Mouse (Mus musculus) embryonic facial prominence, embryonic 15.5 days (tissue): ENCODE measurements around the gene Cabp1. TPM values are rescaled to one million over a fixed set of nuclear protein-coding genes. Genes with fewer than 3 reads are reported as not detected.

ENCODE experiments used
- ATAC-seq: fragments of 200-750 bp; cut with Nextera tagmentation; 2 replicates; pipeline ENCODE4 v1.8.0; 2017; ENCODE audit warnings: low read depth, moderate TSS enrichment; ENCODE audit not compliant: insufficient number of reproducible peaks, low FRiP score, low TSS enrichment
- H3K27ac ChIP-seq: fragments of 300-500 bp; sonication (generic); replicated peaks from 2 replicates; pipeline ENCODE4 v1.5.1; 2015; ENCODE audit warnings: mild to moderate bottlenecking, inconsistent platforms
- H3K27me3 ChIP-seq: fragments of 300-500 bp; sonication (generic); 2 replicates; pipeline ENCODE4 v1.6.1; 2015; ENCODE audit warnings: inconsistent platforms
- H3K36me3 ChIP-seq: fragments of 300-500 bp; sonication (generic); 2 replicates; pipeline ENCODE4 v1.6.1; 2015; ENCODE audit warnings: mild to moderate bottlenecking, inconsistent platforms
- H3K4me1 ChIP-seq: fragments of 300-500 bp; sonication (generic); 2 replicates; pipeline ENCODE4 v1.6.1; 2015; ENCODE audit warnings: inconsistent platforms
- H3K4me2 ChIP-seq: fragments of 300-500 bp; sonication (generic); replicated peaks from 2 replicates; pipeline ENCODE4 v1.6.1; 2015; ENCODE audit warnings: mild to moderate bottlenecking, inconsistent platforms
- H3K4me3 ChIP-seq: fragments of 300-500 bp; sonication (generic); replicated peaks from 2 replicates; pipeline ENCODE4 v1.5.1; 2015; ENCODE audit warnings: mild to moderate bottlenecking, inconsistent platforms
- H3K9ac ChIP-seq: fragments of 300-500 bp; sonication (generic); 2 replicates; pipeline ENCODE4 v1.6.1; 2015; ENCODE audit warnings: inconsistent platforms
- H3K9me3 ChIP-seq: fragments of 300-500 bp; sonication (generic); replicated peaks from 2 replicates; pipeline ENCODE4 v1.6.1; 2016; ENCODE audit warnings: inconsistent platforms
- WGBS: fragments of 180-500 bp; shearing (Covaris S2); methylation state at CpG from one replicate; pipeline ENCODE4 v1.1.7; 2015; 5-methylcytosine and 5-hydroxymethylcytosine counted together
- polyA plus RNA-seq: library from polyadenylated mRNA; unstranded; fragments of >200 nt; fragmentation: Nextera tagmentation; extraction: Ambion mirVana; gene quantifications from 2 replicates; pipeline ENCODE4 v1.2.1, GENCODE M21; 2015

Cabp1 gene
- 2.6 and 3.0 TPM in 2 replicates for polyA plus RNA-seq

GRCm38 (mm10) chr5:115193669-115194625 lies at the start of gene Cabp1:
Gene Cabp1, minus strand, starts transcription at chr5:115194381.
- peaks cover 58% of the 10 kb centered on the region for H3K27me3 ChIP-seq
- WGBS = under 1% methylated on average over 81 of the region's 116 CpGs

GRCm38 (mm10) chr5:115240191-115240590 lies 46.0 kb upstream of the Cabp1 start:
- ATAC-seq = no peak
- Histone ChIP-seq H3K4me3 (no peak overlapping the region), H3K27me3 (no peaks in the 10 kb centered on the region), H3K9me3 (no peaks in the 10 kb centered on the region), H3K36me3 (peaks cover 57% of the 10 kb centered on the region), H3K4me1 (peaks cover 19% of the 10 kb centered on the region), H3K4me2 (no peak overlapping the region), H3K27ac (no peak overlapping the region), H3K9ac (no peak overlapping the region)
- WGBS = 78% methylated on average over 11 of the region's 11 CpGs

More at GRCm38 (mm10) chr5:115193669-115194625, at the start of gene Cabp1:
- ATAC-seq = peak; percentile 30; the same call in 1 of the 2 replicates
- Histone ChIP-seq H3K9ac (no peak within 1 kb of the TSS; the same call in 1 of the 2 replicates), H3K36me3 (no peaks in the 10 kb centered on the region), H3K27ac (no peak within 1 kb of the TSS), H3K4me2 (peak within 1 kb of the TSS; percentile 100), H3K9me3 (no peaks in the 10 kb centered on the region), H3K4me1 (peaks cover 28% of the 10 kb centered on the region), H3K4me3 (peak within 1 kb of the TSS; percentile 55)

- WGBS = 5% methylated on average over 11 of the region's 11 CpGs
- Histone ChIP-seq H3K9me3 (no peaks in the 10 kb centered on the region), H3K4me2 (peak overlapping the region; percentile 70), H3K9ac (0 out of 2 replicates have a peak overlapping the region, but pooled peaks have one; percentile 71), H3K36me3 (peaks cover 43% of the 10 kb centered on the region), H3K4me3 (peak overlapping the region; percentile 88), H3K27me3 (no peaks in the 10 kb centered on the region), H3K4me1 (peaks cover 22% of the 10 kb centered on the region), H3K27ac (no peak overlapping the region)
- no peak for ATAC-seq
Observed at GRCm38 (mm10) chr5:115238729-115239195, 44.6 kb upstream of the Cabp1 start.

- H3K27ac ChIP-seq = peak overlapping the region; percentile 65
Observed at GRCm38 (mm10) chr5:115237803-115238728, 43.9 kb upstream of the Cabp1 start.

GRCm38 (mm10) chr5:115235786-115236263 lies 41.6 kb upstream of the Cabp1 start, which contains the start of gene Pop5:
Gene Pop5, plus strand, starts transcription at chr5:115235836.
- Histone ChIP-seq H3K27ac (peak within 1 kb of the TSS; percentile 40), H3K4me3 (peak within 1 kb of the TSS; percentile 59), H3K9me3 (no peaks in the 10 kb centered on the region), H3K4me2 (peak within 1 kb of the TSS; percentile 91), H3K36me3 (peaks cover 13% of the 10 kb centered on the region), H3K27me3 (no peaks in the 10 kb centered on the region), H3K9ac (peak within 1 kb of the TSS; percentile 37), H3K4me1 (peaks cover 28% of the 10 kb centered on the region)
- under 1% methylated on average over 21 of the region's 21 CpGs for WGBS
- ATAC-seq = peak; percentile 69; the same call in 1 of the 2 replicates

More at GRCm38 (mm10) chr5:115237803-115238728, 43.9 kb upstream of the Cabp1 start:
- Histone ChIP-seq H3K4me3 (peak overlapping the region; percentile 88), H3K9me3 (no peaks in the 10 kb centered on the region), H3K4me2 (peak overlapping the region; percentile 70), H3K4me1 (peaks cover 22% of the 10 kb centered on the region), H3K9ac (peak overlapping the region; percentile 71), H3K36me3 (peaks cover 36% of the 10 kb centered on the region), H3K27me3 (no peaks in the 10 kb centered on the region)
- peak; percentile 84 for ATAC-seq
- WGBS = under 1% methylated on average over 88 of the region's 88 CpGs

GRCm38 (mm10) chr5:115235323-115235771 lies 41.2 kb upstream of the Cabp1 start:
- peak overlapping the region; percentile 40 for H3K27ac ChIP-seq
- ATAC-seq = peak; percentile 49; the same call in 1 of the 2 replicates
- WGBS = 1% methylated on average over 43 of the region's 45 CpGs
- peaks cover 9% of the 10 kb centered on the region for H3K36me3 ChIP-seq
- peaks cover 28% of the 10 kb centered on the region for H3K4me1 ChIP-seq
- H3K9me3 ChIP-seq = no peaks in the 10 kb centered on the region
- H3K4me2 ChIP-seq = peak overlapping the region; percentile 91
- H3K27me3 ChIP-seq = no peaks in the 10 kb centered on the region
- peak overlapping the region; percentile 59 for H3K4me3 ChIP-seq
- peak overlapping the region; percentile 37 for H3K9ac ChIP-seq

- Histone ChIP-seq H3K4me2 (no peak overlapping the region), H3K9me3 (no peaks in the 10 kb centered on the region), H3K36me3 (peaks cover under 1% of the 10 kb centered on the region; the same call in 1 of the 2 replicates), H3K27me3 (no peaks in the 10 kb centered on the region), H3K4me3 (no peak overlapping the region), H3K4me1 (peaks cover 28% of the 10 kb centered on the region), H3K27ac (no peak overlapping the region), H3K9ac (no peak overlapping the region)
- no peak for ATAC-seq
- 57% methylated on average over 6 of the region's 6 CpGs for WGBS
Observed at GRCm38 (mm10) chr5:115234519-115234918, 40.3 kb upstream of the Cabp1 start.

GRCm38 (mm10) chr5:115233031-115233780 lies 39.0 kb upstream of the Cabp1 start:
- Histone ChIP-seq H3K27me3 (no peaks in the 10 kb centered on the region), H3K4me2 (no peak overlapping the region), H3K27ac (no peak overlapping the region), H3K36me3 (no peaks in the 10 kb centered on the region), H3K4me1 (peaks cover 18% of the 10 kb centered on the region), H3K9me3 (no peaks in the 10 kb centered on the region), H3K4me3 (no peak overlapping the region), H3K9ac (no peak overlapping the region)
- ATAC-seq = no peak
- WGBS = 87% methylated on average over 14 of the region's 14 CpGs

GRCm38 (mm10) chr5:115232516-115232915 lies 38.3 kb upstream of the Cabp1 start:
- 70% methylated on average over 6 of the region's 6 CpGs for WGBS
- H3K4me1 ChIP-seq = peaks cover 18% of the 10 kb centered on the region
- H3K27ac ChIP-seq = no peak overlapping the region
- no peaks in the 10 kb centered on the region for H3K9me3 ChIP-seq
- no peak overlapping the region for H3K9ac ChIP-seq
- no peak overlapping the region for H3K4me2 ChIP-seq
- no peaks in the 10 kb centered on the region for H3K36me3 ChIP-seq
- H3K4me3 ChIP-seq = no peak overlapping the region
- no peaks in the 10 kb centered on the region for H3K27me3 ChIP-seq
- ATAC-seq = no peak

GRCm38 (mm10) chr5:115231552-115232120 lies 37.5 kb upstream of the Cabp1 start:
- 31% methylated on average over 16 of the region's 16 CpGs for WGBS
- Histone ChIP-seq H3K27me3 (no peaks in the 10 kb centered on the region), H3K36me3 (no peaks in the 10 kb centered on the region), H3K4me2 (peak overlapping the region; percentile 11), H3K27ac (no peak overlapping the region), H3K9me3 (no peaks in the 10 kb centered on the region), H3K9ac (no peak overlapping the region), H3K4me3 (no peak overlapping the region), H3K4me1 (peaks cover 16% of the 10 kb centered on the region)
- ATAC-seq = no peak
